14 mouse cellular contexts compared by ENCODE assay signal in the genomic region with DNA sequence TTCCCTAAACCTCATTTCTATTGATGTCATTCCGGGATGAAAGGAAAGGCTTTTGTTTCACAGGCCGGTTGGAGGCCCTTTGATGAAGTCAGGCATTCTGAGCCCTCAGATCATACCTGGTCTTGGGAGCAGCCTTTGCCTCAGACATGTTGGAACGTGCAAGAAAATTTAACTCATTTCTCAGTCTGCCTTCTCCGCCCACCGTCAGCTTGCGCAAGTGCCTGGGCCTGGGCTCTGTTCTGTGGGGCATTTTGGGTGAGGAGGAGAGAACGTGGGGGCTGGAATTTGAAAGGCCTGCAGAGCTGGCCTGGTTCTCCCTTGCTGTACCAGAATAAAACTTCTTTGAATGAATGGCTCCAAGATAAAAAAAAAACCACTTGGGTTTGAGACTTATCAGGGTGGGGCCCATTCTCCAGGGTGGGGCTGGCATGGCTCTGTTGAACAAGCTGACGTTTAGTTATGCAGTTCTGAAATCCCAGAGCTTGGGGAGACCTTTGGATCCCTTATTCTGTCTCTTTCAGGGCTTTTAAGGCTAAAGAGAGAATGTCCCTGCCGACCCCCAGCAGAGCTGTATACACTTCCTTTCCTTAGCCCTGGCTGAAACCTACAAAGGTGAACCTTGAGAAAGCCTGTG.
DNase-seq lines count a peak whose midpoint lies in the region; ATAC-seq lines count a peak whose summit lies in the region.
"Had no signal": no experiment of that assay in that cellular context is flagged by ENCODE, and none has a peak within 500 bp of the region (broad histone marks: within the 10 kb centered on the region; RNA-seq: fewer than 3 reads in every experiment).

No protein-coding gene starts in this region.

- peaks cover 25% of the 10 kb centered on the region; the same call in 1 of the 2 replicates for H3K4me1 ChIP-seq in hindbrain, embryonic 13.5 days (replicated peaks)
- peaks cover 7% of the 10 kb centered on the region; the same call in 1 of the 2 replicates for H3K4me1 ChIP-seq in hindbrain, embryonic 16.5 days (ENCODE audit: control insufficient read depth, insufficient read depth, low read depth, low read length)

- DNase-seq in urinary bladder, adult 18-20 months (ENCODE audit: low spot score in 2 of 2): peak; percentile 63 to 70
- no peak for DNase-seq in urinary bladder, postnatal 4 days (ENCODE audit: low spot score in 2 of 2)
- DNase-seq in fat pad, adult 2 months (ENCODE audit: extremely low read depth, low read depth, low spot score): peak; percentile 75
- peak; percentile 70 to 76 for DNase-seq in urinary bladder, postnatal 36 days (ENCODE audit: low spot score in 2 of 2)
- no peak for DNase-seq in spleen, postnatal 36 days (ENCODE audit: low spot score in 2 of 2)
- DNase-seq in lung, postnatal 25 days (ENCODE audit: low spot score): no peak
- DNase-seq: adrenal gland, postnatal 14 days; layer of hippocampus, adult 9-11 months; lung, postnatal 4 days; retina, postnatal 1 day; thymus, postnatal 25 days had no signal

- no peaks in the 10 kb centered on the region for H3K27me3 ChIP-seq in hindbrain, embryonic 13.5 days
- no peaks in the 10 kb centered on the region for H3K27me3 ChIP-seq in hindbrain, embryonic 16.5 days (replicated peaks; ENCODE audit: control insufficient read depth, insufficient read depth, low read length)

- no peak overlapping the region for H3K4me2 ChIP-seq in hindbrain, embryonic 13.5 days
- no peak overlapping the region for H3K4me2 ChIP-seq in hindbrain, embryonic 16.5 days (ENCODE audit: low read length)

- H3K36me3 ChIP-seq in hindbrain, embryonic 13.5 days: no peaks in the 10 kb centered on the region
- no peaks in the 10 kb centered on the region for H3K36me3 ChIP-seq in hindbrain, embryonic 16.5 days (ENCODE audit: control insufficient read depth, insufficient read depth, low read length)

- 55% methylated on average over 9 of the region's 9 CpGs for WGBS in hindbrain, embryonic 13.5 days
- WGBS in hindbrain, embryonic 16.5 days: 52% methylated on average over 9 of the region's 9 CpGs

- H3K9ac ChIP-seq in hindbrain, embryonic 13.5 days: 0 out of 2 replicates have a peak overlapping the region, but pooled peaks have one; percentile 6
- no peak overlapping the region for H3K9ac ChIP-seq in hindbrain, embryonic 16.5 days (ENCODE audit: low read depth, low read length)

- no peak for ATAC-seq in hindbrain, embryonic 13.5 days (ENCODE audit: low FRiP score)
- ATAC-seq in hindbrain, embryonic 16.5 days: no peak
- ATAC-seq: inflammation-experienced regulatory T-cells, adult 6 months had no signal

- H3K4me3 ChIP-seq in hindbrain, embryonic 13.5 days: no peak overlapping the region
- no peak overlapping the region for H3K4me3 ChIP-seq in hindbrain, embryonic 16.5 days (ENCODE audit: low read length)

- no peaks in the 10 kb centered on the region for H3K9me3 ChIP-seq in hindbrain, embryonic 13.5 days
- no peaks in the 10 kb centered on the region for H3K9me3 ChIP-seq in hindbrain, embryonic 16.5 days (ENCODE audit: control insufficient read depth, low read length)

- no peak overlapping the region for H3K27ac ChIP-seq in hindbrain, embryonic 13.5 days
- H3K27ac ChIP-seq in hindbrain, embryonic 16.5 days (ENCODE audit: low read depth, low read length): no peak overlapping the region

Comparison
In these comparisons a context has a peak if more than half of its experiments do, and no peak if none do; other contexts are left out.
1. DNase-seq: peak in urinary bladder, adult 18-20 months (2 of 2), fat pad, adult 2 months (single experiment) and urinary bladder, postnatal 36 days (2 of 2); none in urinary bladder, postnatal 4 days (0 of 2), spleen, postnatal 36 days (0 of 2) and lung, postnatal 25 days (single experiment).